Mouse (Mus musculus) spleen, adult 2 months (tissue): ENCODE results near the gene 1500015O10Rik.

Source experiments
- CTCF ChIP-seq: fragments of 200-500 bp; IDR thresholded peaks from 2 replicates; pipeline ENCODE4 v1.5.1; 2011; ENCODE audit warnings: mild to moderate bottlenecking, inconsistent platforms; ENCODE audit not compliant: insufficient read depth, insufficient read length, insufficient replicate concordance; ENCODE audit errors: extremely low read depth
- POLR2A ChIP-seq: fragments of 200-500 bp; IDR thresholded peaks from 2 replicates; pipeline ENCODE4 v1.6.1; 2011; ENCODE audit warnings: low read depth, low read length, inconsistent platforms

- TF ChIP-seq CTCF = no peak
- TF ChIP-seq POLR2A = no peak
These were observed 7.6 kb downstream of the 1500015O10Rik start for GRCm38 (mm10) chr1:43737812-43738518.
